Mouse (Mus musculus) spleen, postnatal 36 days (tissue): ENCODE data around the gene Trim3.

ENCODE experiments used
- DNase-seq, 2 experiments: peaks; one replicate each; pipeline ENCODE4 v3.0.0; 2022; ENCODE audit warnings: low spot score in 2 of 2, mixed read lengths in 1 of 2

Trim3 gene

GRCm38 (mm10) chr7:105559016-105559415 lies 74.4 kb downstream of the Trim3 start:
- DNase-seq, result no peak

GRCm38 (mm10) chr7:105557671-105558070 lies 75.7 kb downstream of the Trim3 start:
- no peak for DNase-seq

GRCm38 (mm10) chr7:105556406-105556805 lies 77.0 kb downstream of the Trim3 start:
- DNase-seq, result no peak

GRCm38 (mm10) chr7:105555571-105555970 lies 77.8 kb downstream of the Trim3 start:
- DNase-seq, result no peak
